Mouse (Mus musculus) megakaryocyte-erythroid progenitor cell, adult 5-6 weeks (primary cell): ENCODE results near the gene Poln. TPM values are rescaled to one million over a fixed set of nuclear protein-coding genes. Genes with fewer than 3 reads are reported as not detected.
A peak's percentile ranks its signal among the peaks of the same experiment; 100 is the strongest.

Experiments used
- ATAC-seq: replicated peaks from 2 replicates; pipeline ENCODE4 v1.8.0; 2016; ENCODE audit warnings: mild to moderate bottlenecking, inconsistent platforms; ENCODE audit not compliant: severe bottlenecking, poor library complexity, low FRiP score, low TSS enrichment
- total RNA-seq, 2 experiments: library from RNA; stranded (forward) in 1 of 2; stranded (reverse) in 1 of 2; fragments of 200-1000, 215-1000 nt in 1 of 2; fragments of >200 nt in 1 of 2; fragmentation: Nextera tagmentation in 1 of 2; gene quantifications; 2 replicates each; pipeline ENCODE4 v1.2.3; 2014 to 2017

Gene Poln
- total RNA-seq (2014; fragmentation: Nextera tagmentation) = 0.26 and 3.1 TPM in 2 replicates
- 2.6 and 6.3 TPM in 2 replicates for total RNA-seq (2017)

DNA sequence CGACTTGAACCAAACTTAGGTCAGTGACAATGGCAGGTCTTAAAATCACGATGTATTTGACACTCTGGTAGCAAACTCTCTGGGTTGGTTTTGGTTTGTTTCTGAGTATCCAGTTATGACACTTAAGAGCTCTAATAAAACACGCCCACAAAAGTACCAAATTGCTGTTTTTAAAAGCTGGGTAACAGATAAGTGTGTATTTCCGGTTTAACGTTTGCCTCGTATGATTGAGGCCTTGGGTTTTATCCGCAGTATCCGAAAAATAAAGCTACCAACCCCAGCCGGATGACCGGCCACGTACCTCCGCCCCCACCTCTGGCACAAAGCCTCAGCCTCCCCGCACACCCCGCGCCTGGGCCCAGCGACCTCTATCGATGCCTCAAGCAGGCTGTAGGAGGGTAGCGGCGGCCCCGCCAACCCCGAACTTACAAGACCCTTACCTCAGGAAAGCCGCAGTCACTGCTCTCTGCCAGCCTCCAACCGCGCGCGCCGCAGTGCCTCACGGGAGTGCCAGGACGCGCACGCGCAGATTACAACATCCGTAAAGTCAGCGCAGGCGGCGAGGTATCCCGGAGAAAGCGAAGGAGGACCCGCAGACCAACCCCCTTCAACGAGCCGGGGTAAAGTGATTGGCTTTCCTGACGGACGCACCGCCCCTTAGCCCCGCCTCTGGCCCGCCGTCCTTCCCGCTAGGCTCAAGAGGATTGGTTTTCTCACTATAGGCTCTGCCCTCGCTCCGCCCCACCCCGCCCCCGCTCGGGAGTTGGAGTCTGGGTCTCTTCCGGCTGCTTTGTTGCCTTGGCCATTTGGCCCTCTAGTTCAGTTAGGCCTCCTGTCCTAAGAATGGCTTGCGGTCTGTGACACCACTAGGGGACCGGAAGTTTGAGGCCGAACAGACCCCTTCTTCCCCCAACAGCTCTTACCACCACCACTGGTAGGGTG is at the start of gene Poln, which contains the start of gene Haus3:
TSS of gene Poln (minus strand) at position 499 of the 942 bp plus-strand sequence.
TSS of gene Haus3 (minus strand) at position 578 of the 942 bp plus-strand sequence.
- peak; percentile 98 for ATAC-seq

DNA sequence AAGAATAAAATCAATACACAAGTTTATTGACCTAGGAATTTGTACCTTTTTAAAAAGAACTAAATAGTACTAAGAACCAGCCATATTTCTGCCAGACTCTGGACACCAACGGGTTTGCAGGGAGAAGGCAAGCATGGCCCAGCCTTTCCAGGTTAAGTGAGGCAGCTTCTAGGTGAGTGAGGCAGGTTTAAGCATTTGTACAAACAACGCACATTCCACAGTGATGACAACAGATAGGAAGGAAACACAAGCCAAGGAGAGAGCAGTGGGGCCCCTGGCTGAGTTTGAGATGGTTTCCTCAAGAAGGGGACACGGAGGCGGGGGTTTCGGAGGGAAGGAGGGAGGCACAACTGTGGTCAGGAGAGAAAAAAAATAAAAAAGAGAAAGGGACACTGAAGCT is 49.4 kb upstream of the Poln start:
- ATAC-seq = no peak

DNA sequence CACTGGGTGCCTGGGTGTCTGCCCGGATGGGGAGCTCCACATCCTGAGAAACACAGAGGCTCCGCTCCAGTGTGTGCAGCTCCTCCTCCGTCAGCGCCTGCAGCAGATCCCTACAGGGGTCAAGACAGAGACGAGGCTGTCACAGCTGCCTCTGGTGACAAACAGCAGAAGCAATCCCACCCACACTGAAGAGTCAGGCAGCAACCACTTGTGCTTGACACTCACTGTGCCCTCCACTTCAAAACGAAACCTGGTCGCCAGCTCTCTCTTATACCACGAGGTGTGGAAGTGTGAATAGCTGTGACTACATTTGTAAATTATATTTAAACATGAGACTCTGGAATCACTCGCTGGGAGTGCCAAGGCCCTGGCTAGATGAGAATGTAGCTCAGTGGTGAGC is 48.5 kb upstream of the Poln start:
- ATAC-seq = no peak

DNA sequence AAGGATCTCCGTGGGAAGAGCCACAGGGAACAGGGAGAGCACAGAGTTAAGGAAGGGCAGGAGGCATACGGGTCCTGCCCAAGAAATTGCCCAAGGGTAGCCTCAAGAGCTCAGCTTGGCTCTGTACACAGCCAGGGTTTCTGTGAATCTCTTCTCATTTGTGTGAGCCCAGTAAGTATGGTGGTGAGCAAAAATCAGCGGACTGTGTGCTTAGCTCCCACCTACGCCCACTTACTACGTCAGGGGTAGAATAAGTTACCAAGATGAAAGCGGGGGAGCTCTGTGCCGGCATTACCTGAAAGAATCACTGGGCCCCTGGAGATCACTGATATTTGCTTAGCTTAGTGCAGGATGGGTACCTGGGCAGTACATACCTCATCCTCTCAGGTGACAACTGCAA is 46.8 kb upstream of the Poln start:
- ATAC-seq = no peak

- ATAC-seq = no peak
These were observed 44.4 kb upstream of the Poln start for GRCm38 (mm10) chr5:34213659-34214058.

- ATAC-seq = peak; percentile 90
These were observed 41.0 kb upstream of the Poln start for GRCm38 (mm10) chr5:34210279-34210678.

- ATAC-seq = no peak
These were observed 38.3 kb upstream of the Poln start for GRCm38 (mm10) chr5:34207503-34207902.

- no peak for ATAC-seq
These were observed 36.5 kb upstream of the Poln start for GRCm38 (mm10) chr5:34205788-34206187.

- ATAC-seq = no peak
These were observed 35.7 kb upstream of the Poln start for GRCm38 (mm10) chr5:34204911-34205310.

GRCm38 (mm10) chr5:34202006-34202405 is 32.8 kb upstream of the Poln start:
- no peak for ATAC-seq

DNA sequence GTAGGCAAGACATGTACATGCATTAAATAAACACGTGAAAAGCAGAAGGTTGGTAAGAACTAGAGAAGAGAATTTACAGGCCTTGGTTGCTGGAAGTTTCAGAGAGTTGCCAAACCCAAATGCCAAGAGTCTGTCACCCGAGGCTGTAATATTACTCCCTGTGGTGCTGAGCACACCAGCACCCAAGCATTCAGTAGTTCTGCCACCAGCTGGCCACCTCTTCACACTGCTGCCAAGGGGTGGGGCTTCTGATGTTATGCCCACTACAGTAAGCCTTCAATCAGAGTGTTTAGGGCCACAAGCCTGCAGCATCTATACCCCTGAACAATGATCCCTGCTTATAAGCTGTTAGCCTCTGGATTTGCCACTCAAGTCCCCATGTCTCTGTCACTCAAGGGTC is 32.1 kb upstream of the Poln start:
- ATAC-seq = peak; percentile 66; the same call in 1 of the 2 replicates

GRCm38 (mm10) chr5:34198615-34199014 is 29.4 kb upstream of the Poln start:
- ATAC-seq = no peak

- no peak for ATAC-seq
These were observed 28.0 kb upstream of the Poln start for GRCm38 (mm10) chr5:34197243-34197642.

GRCm38 (mm10) chr5:34196423-34196822 is 27.2 kb upstream of the Poln start:
- no peak for ATAC-seq

GRCm38 (mm10) chr5:34195786-34196185 is 26.5 kb upstream of the Poln start:
- no peak for ATAC-seq

DNA sequence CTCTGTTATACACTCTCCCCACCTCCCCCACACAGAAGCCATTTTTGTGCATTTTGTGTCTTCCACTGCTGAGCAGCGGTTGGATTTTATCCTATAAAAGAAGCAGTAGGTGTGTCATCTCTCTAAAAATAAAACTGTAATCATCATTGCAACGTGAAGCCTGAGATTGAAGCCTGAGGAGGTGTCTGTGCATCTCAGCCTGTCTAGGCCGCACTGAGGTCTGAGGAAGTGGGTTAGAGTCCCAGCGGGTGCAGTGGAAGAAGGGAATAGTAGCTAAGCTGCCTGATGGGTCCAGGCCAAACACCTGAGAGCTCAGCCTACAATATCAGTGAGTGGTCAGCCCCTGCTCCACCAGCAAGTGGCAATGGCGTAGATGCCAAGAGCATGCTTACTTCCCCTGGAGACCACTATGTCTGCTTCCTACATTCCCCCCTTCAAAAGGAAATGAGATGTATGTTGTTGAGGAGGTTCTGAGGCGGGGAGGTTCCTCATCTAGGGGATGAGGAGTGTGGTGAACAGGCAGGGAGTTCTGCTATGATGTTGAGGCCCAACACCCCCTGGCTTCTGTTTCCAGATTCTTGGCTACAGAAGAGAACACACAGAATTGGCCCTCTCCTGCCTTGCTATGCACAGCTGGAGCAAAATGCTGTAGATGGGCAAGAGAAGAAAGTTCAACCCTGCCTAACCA is 25.9 kb upstream of the Poln start:
- ATAC-seq = no peak

DNA sequence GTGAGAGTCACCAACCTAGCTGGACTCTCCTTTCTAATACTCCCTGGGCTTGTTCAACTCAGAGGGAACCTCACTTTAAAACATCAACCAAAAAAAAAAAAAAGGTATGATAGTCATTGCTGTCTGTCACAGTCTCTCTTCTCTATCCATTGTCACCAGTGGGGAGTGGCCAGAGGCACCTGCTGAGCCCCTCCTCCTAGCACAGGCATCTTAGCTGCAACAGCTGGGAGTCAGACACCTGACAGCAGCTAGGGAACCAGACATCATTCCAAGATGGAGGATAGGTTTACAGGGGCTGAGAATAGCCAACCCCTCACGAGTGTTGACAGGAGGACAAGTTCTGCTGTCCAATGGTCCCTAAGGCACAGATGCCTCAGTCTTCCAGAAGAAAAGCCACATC is 25.2 kb upstream of the Poln start:
- ATAC-seq = no peak

DNA sequence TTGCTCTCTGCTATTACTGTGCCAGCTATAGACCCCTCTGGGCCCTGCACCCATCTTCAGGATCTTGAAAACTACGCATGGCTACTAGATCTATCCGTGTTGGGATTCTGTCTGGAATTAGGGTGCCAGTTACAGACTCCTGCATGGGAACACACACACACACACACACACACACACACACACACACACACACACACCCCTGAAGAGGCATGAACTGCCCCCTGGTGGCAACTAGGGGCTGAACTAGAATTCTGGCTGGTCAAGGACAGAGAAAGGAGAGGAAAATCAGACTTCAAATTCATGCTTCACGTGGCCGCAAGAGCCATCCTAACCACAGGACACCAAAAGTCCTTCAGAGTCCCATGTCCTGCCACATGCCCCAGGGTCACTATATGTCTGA is 22.6 kb upstream of the Poln start:
- ATAC-seq = no peak

DNA sequence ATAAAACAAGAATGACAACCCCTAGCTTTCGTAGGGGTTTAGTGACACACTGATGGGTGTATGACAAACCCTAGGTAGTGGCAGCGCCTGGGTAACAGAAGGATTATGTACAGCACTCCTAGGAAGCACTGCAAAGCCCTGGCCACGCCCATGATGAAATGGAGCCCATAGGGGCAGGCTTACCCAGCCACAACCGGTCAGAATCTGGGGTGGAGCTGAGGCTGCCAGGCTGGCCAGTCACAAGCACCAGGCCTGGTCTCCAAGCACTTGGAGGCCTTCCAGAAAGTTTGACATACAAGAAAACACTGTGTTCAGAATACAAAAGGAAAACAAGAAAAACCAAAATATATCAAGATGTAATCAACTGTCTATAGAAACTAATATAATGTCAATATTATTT is 21.8 kb upstream of the Poln start:
- no peak for ATAC-seq

DNA sequence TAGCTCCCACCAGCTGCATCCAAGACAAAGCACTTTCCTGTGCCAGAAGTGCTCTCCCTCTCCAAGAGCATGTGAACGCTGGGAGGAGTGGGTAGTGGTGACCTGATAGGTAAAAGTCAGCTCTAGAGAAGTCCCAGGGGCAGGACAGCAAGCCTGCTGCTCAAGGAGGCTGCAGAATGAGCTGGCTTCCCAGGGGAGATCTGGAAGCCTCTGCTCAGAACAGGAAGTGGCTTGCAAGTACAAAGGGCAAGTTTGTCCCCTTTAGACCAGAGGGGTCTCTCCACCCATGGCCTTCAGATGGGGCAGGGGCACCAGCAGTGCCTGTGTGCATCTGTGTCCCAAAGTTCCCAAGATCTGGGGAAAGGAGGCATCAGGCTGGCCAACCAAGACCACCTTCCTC is 20.3 kb upstream of the Poln start:
- no peak for ATAC-seq

GRCm38 (mm10) chr5:34188856-34189255 is 19.6 kb upstream of the Poln start:
- no peak for ATAC-seq
